Mouse (Mus musculus) frontal cortex, postnatal 25 days (tissue): ENCODE results near the gene Ndrg2.

Experiments
- DNase-seq, 2 experiments: peaks; one replicate each; pipeline ENCODE4 v3.0.0; 2022; ENCODE audit warnings: low spot score in 2 of 2

Gene Ndrg2

DNA sequence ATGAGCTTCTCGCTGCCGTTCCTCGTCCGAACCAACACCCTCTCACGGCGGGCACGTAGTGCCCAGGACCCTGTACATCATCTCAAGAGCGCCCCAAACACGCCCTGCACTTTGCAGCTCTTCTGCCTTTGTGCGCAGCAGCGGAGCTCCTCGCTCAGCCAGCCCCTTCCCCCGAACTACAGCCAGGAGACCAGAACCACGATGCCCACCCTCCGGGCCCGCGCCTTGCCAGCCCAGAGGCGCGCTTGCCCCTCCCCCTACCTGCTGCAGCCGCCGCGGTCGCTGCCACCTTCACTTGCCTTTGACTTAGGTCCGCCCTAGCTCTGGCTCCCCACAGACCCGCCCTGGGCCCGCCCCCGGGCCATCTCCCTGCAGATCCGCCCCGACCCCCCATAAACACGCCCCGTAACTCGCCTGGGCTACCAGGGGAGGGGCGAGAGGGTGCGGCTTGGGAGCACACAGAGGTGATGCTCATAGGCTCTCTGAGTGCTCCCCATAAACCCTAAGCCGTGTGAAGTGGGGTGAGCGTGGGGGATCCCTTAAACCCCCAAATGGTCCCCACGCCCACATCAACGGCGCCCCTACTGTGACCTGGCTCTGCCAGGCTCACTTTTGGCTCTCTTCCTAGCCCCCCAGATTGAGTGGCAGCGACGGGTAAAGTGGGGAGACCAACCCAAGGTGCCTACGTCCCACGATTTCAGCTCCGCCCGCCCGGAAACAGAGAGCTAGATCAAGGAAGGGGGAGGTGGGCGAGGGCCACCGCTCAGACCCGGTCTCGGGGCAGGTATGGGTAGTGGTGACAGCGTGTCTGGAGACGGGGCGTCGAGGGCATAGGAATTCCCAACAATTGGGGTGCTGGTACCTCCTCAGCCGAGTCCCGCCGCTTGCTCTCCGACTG is 647 bp downstream of the Ndrg2 start:
- peak in 1 of 2 experiments; percentile 49 for DNase-seq

- no peak for DNase-seq
Measured at GRCm38 (mm10) chr14:51912391-51913061, 1.4 kb downstream of the Ndrg2 start.

GRCm38 (mm10) chr14:51911301-51911700 is 2.7 kb downstream of the Ndrg2 start:
- no peak for DNase-seq

- DNase-seq: no peak
Measured at GRCm38 (mm10) chr14:51906102-51906501, 7.9 kb downstream of the Ndrg2 start.

DNA sequence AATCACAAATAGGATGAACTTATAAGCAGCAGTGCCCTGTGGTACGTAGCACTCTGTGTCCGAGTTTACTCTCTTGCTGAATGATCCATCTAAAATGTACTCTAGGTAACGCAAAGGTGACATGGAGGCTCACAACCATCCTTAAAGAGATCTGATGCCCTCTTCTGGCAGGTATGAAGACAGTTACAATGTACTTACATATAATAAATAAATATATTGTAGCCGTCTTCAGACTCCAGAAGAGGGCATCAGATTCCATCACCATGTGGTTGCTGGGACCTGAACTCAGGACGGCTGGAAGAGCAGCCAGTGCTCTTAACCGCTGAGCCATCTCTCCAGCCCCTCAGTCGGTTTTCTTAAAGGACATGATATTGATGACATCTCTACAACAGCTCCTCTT is 9.3 kb downstream of the Ndrg2 start:
- DNase-seq: no peak

- no peak for DNase-seq
Measured at GRCm38 (mm10) chr14:51903782-51904181, 10.2 kb downstream of the Ndrg2 start.

GRCm38 (mm10) chr14:51902806-51903710 is 10.9 kb downstream of the Ndrg2 start:
- DNase-seq: peak; percentile 44 to 66

DNA sequence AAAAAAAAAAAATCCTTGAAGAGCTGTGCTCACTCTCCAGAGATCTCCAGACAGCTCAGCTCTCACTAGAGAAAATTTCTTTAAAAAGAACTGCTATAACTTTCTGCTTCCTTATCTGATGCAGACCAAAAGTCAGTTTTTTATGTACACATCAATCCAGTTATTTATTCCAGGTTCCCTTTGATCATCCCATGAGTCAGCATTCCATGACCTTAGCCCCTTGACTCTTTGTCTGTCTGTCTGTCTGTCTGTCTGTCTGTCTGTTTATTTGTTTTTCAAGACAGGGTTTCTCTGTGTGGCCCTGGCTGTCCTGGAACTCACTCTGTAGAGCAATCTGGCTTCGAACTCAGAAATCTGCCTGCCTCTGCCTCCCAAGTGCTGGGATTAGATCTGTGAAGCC is 14.6 kb downstream of the Ndrg2 start:
- no peak for DNase-seq

DNA sequence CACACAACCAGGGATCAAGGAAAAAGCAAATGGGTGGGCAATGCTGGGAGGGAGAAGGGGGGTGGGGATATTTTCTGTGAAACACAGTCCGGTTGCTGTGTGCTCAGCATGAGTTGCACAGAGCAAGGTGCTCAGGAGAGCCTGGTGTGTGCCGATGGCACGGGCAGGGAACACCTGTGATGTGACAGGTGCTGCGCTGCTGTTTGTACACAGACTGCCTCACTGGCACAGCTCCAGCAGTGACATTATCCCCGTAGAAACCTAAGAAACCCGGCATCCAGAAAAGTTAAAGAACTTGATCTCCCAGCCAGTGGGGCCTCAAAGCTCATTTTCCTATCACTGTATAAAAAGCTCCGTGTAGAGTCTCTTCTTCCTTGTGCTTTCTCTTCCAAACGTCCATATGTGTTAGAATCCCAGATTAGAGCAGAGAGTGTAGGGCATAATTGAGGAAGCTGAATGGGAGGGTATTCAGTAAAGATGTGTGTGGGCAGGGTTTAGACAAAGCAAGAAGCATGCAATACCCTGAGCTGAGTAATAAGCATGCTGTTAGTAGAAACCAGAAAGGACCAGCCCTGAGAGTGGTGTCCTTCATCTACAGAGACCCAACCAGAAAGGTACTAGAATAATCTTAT is 17.3 kb downstream of the Ndrg2 start:
- no peak for DNase-seq

DNA sequence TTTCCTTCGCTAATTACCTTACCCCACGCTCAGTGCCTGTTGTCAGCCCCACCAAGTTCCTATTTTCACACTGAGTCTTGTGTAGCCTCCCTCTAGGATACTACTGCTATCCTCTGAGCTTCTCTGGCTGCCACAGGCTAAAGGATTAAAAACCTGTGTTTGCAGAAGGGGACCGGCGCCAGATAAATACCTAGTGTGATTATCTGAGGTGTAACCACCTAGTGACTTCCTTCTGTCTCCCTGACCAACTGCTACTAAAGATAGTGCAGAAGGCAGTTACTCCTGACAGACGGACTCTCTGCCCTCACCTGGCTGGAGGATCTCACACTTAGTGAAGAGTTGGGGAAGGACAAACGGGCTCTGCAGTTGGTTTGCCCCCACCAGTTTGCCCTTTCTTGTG is 17.9 kb downstream of the Ndrg2 start:
- DNase-seq: no peak

GRCm38 (mm10) chr14:51895071-51895470 is 18.9 kb downstream of the Ndrg2 start:
- no peak for DNase-seq

- no peak for DNase-seq
Measured at GRCm38 (mm10) chr14:51893809-51894208, 20.1 kb downstream of the Ndrg2 start.

DNA sequence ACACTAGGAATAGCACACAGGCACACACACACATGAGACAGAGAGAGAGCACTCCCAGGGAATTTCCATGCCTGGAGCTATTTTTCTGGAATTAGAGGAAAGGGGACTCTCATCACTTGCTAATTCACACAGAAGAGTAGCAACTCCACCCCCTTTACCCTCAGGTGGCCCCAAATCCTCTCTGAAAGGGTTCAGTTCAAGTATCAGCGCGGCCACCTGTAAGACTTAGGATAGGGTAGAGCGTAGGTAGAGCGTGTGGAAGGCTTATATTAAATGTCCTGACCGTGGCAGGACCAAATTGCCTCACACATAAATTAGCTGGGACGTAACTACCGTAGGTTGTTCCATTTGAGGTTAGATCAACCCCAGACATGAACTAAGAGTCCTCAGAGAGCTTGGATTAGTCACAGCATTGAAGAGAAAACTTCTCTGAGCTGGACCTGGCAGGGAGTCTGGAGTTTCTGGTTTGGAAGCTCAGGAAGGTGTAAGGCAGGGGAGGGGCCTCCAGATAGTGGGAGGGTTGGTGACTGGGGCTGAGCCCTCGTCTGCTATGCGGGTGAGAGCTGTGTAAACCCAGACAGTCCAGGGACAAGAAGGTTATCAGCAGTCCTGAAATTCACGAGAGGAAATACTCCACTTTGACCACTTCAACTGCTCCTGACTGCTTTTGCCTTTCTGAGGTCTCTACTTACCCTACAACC is 20.7 kb downstream of the Ndrg2 start:
- no peak for DNase-seq

GRCm38 (mm10) chr14:51892191-51892939 is 21.6 kb downstream of the Ndrg2 start, which contains the start of gene Slc39a2:
Gene Slc39a2, plus strand, starts transcription at chr14:51892889.
- DNase-seq: no peak

DNA sequence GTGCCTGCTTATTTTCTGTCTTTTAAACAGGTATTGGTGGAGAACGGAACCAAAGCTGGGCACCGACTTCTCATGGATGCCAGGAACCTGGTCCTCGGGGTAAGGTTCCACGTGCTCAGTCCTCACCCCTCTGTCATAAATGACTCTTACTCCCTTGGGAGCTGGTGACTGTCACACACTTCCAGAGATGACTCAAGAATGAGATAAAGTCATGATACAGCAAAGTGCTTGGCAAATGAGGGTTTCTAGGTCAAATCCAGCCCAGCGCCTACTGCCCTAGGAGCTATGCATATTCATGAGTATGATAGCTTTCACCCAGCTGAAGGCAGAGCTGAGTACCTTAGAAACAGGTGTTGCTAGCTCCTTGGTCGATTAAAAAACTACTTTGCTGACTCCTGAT is 24.1 kb downstream of the Ndrg2 start:
- no peak for DNase-seq

DNA sequence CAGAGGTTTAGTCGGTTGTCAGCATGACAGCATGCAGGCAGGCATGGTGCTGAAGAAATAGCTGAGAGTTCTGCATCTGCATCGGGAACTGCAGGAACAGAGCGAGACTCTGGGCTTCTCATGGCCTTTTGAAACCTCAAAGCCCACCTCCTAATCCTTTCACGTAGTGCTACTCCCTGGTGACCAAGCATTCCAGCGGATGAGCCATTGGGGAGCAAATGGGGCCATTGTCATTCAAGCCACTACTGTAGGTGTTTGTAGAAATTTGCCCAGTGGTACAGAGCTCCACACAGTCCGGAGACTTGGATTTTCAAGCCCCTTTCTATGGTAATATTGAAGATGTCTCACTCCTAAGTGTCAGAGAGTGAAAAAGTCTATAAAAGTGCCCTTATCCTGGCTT is 27.9 kb downstream of the Ndrg2 start:
- no peak for DNase-seq

GRCm38 (mm10) chr14:51884598-51885331 is 29.2 kb downstream of the Ndrg2 start, which contains the start of gene Mettl17:
Gene Mettl17, plus strand, starts transcription at chr14:51884842.
- peak; percentile 75 to 81 for DNase-seq

GRCm38 (mm10) chr14:51884031-51884544 is 29.9 kb downstream of the Ndrg2 start:
- DNase-seq: no peak

DNA sequence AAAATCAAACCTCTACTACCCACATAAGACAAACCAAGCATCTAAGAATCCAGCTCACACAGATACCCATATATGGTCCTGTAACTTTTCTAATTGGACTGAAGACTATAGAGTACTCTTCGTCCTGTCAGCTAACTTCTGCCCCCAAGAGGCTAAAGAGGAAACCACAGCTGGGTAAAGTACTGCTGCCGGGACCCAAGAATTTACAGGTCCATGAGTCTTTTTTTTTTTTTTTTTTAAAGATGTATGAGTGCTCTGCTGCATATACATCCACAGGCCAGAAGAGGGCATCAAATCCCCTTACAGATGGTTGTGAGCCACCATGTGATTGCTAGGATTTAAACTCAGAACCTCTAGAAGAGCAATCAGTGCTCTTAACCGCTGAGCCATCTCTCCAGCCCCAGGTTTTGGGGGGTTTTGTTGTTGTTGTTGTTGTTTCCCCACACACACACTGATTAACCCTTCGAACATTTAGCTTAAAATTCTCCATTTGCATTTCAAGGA is 30.4 kb downstream of the Ndrg2 start:
- DNase-seq: peak; percentile 36 to 46
